Mouse (Mus musculus) T-helper 17 cell (primary cell): ENCODE data around the gene Tldc2.

ENCODE experiments used
- in situ Hi-C, 2 experiments: fragments of 300-600 bp; cut with MboI, MseI; formaldehyde crosslinking; loops; 1 replicate in 1 of 2; 2 replicates in 1 of 2; pipeline ENCODE4 v1.15.1; 2025; ENCODE audit warnings: high pct_unique_total_duplicates in 2 of 2

Tldc2 gene

DNA sequence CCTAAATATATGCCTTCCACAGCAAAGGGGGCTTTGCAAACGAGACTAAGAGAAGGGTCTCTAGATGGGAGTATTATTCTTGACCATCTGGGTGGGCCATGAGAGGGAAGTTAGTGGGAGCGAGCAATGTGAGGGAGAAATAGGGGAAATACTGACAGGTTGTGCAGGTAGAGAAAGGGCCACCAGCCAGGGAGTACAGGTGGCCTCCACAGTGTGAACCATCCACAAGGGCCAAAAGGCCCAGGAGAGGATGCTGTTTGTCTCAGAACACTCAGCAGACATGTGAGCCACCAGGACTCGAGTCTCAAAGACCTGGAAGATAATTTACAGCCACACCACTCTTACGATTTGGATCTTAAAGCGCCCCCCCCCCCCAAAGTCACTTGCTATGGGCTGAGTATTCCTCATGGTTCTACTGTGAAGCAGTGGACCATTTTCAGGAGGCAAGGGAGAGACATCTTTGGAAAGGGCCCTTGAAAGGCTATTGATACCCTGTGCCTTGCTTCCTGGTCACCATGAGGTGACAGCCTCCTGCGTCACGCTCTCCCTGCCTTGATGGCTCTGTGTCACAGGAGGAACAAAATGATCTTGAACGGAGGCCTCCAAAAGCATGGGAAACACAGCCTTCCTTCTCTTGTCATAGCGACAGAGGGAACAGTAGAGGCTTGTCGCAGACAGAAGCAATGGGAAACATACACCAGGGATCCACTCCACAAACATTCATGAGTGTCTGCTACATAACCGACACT, 26.1 kb upstream of the Tldc2 start:
- in situ Hi-C loops = no loop called here

DNA sequence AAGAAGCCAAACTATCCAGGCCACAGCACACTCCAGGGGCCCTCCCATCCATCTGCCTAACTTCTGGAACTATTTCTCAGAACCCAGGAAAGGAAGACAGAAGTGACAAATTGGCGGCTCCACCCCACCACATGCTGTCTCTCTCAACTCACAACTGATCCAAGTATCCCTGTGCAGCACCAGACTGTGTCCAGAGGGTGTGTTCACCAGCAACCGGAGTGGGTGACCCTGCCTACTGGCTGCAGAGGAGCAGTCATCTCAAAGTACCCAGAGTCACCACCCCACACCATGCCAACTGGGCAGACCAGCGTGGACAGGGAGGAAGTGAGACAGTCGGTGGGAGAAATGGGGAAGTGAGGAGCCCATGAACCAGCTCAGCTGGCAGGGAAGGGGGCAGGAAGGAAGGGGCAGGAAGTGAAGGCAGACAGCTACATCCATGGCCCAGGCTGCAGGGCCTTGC, 23.6 kb upstream of the Tldc2 start:
- in situ Hi-C loops = no loop called here

DNA sequence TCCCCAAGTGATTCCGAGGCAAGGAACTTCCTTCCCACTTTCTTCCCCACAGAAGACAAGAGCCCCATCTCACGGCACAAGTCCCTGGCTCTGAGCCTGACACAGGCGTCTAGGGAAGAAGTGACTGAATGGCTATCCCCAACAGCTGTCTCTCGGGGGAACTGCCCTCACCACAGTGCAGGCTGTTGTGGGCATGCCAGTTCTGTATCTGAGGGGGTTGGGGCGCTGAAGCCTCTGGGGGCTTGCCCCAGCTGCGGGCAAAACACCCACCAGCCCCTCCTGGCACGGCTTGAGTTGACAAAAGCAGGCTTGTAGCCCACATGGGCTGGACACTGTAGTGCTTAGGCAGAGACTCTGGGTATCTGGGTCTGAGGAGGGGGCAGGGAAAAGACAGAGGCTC, 22.7 kb upstream of the Tldc2 start:
- in situ Hi-C loops = no loop called here

DNA sequence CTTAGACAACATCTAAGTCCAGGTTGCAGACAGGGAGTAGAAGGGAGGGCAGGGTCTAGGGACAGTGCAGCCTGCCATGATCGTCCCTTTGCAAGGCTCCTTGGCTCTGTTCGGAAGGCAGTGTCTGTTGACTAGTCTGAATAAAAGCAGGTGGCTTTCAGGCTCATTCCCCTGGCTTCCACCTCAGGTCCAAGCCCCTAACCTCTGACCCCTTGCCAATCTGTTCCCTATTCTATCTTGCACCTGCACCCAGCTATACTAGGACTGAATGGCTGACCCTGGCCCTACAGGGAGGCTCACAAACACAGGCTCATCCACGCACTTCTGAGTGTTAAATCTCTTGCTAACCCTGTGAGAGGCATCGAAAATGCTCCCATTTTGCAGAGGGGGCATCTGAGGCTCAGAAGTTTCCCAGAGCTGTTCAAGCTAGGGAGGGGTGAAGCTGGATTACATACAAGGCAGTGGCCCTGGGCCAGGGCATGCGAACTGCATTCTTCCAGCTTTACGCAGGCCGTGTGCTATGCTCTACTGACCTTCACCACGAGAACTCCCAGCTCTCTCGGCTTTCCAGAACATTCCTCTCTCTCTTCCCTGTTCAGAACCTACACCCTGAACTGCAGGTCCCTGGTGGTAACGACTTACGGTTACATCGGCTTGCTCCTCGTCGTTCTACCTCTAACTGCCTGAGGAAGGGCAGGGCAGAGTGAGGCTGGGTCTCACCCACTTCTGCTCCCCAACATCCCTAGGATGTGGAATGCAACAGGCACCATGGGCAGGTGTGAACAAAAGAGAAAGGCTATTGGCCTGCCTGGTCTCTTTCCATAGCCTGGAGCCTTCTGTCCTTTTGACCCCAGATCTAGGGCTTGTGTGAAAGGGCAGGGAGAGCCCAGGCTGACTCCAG, 21.6 kb upstream of the Tldc2 start:
- in situ Hi-C loops = no loop called here

DNA sequence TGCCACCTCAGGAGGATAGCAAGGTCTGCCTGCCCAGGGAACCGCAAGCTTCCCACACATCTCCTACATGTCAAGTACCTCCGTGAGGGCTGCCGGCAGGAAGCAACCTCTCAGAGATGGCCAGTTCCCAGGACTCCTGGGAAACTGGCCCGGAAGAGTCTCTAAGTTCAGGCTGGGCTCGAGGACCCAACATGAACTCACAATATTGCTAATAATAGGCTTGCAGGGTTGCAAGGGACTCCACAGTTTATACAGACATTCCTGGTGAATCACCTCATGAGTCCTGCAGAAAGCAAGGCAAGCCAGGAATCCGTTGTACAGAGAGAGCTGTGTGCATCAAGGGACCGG, 21.0 kb upstream of the Tldc2 start:
- in situ Hi-C loops = no loop called here

DNA sequence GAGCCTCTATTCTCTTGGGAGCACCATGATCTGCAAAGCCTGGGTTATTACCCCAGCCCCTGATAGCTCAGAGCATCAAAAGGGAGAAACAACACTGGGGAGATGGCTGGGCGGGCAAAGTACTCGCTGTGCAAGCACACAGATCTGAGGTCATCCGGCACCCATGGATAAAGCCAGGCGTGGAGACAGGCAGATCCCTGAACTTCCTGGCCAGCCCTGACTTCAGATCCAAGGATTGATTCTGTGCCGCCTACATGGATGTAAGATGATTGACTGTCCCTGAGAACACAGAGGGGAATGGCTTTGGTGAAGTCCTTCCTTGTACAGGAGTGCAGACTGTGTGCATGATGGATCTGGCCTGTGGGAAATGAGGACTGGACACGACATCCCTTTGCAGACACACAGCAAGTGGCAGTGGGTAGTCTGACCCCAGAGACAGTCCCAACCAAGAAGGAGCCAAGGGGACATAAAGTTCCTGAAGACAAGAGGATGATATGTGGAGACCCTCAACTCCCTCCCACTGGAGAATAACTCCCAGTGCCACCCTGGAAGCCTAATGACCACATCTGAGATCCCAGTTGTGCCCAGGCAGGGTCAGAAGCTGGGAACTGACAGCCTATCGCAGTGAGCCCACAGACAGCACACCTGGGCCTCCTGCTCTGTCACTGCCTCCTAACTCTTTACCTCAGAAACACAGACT, 20.0 kb upstream of the Tldc2 start:
- in situ Hi-C loops = no loop called here

DNA sequence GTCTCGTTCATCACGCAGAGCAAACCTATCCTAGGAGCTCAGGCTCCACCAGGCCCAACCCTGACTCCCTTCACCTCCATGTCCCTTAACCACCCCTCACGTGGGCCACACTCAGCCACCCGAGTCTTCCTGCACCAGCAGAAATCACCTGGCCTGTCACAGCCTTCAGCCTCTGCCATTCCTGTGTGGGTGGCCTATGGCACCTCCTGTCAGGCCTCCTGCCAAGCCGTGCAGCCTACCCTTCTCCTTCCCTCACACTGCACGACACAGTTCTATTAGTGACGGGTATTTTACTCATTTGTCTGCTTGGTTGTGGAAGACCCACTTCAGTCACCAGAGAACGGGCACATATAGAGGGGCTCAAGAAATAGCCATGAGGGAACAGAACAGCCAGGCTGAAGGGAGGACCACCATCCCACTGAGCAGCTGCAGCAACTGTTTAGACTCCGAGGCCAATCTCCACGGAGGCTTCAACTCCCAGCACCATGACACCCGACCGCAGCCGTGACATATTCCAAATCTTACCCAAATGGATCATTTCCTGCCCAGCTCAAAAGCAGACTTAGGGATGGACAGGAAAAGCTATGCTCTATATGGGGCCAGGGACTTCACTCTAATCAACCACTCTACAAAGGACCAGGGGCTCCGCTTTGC, 18.0 kb upstream of the Tldc2 start:
- in situ Hi-C loops = no loop called here

DNA sequence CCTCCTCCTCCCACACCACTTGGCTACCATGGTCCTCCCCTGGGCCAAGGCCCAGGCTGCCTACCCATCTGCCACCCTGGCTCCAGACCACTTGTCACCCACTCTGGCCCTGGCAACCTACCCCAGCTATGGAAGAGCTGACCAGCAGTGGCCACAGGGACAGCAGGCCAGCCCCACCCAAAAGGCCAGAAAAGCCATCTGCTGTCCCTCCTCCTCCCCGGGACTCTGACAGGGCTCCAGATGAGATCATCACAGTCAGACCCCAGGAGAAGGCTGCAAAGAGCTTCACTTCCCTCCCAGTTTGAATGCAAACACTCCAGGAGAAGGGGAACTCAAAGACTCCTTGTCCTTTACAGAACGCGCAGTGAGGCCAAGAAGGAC, 17.5 kb upstream of the Tldc2 start:
- in situ Hi-C loops = no loop called here

DNA sequence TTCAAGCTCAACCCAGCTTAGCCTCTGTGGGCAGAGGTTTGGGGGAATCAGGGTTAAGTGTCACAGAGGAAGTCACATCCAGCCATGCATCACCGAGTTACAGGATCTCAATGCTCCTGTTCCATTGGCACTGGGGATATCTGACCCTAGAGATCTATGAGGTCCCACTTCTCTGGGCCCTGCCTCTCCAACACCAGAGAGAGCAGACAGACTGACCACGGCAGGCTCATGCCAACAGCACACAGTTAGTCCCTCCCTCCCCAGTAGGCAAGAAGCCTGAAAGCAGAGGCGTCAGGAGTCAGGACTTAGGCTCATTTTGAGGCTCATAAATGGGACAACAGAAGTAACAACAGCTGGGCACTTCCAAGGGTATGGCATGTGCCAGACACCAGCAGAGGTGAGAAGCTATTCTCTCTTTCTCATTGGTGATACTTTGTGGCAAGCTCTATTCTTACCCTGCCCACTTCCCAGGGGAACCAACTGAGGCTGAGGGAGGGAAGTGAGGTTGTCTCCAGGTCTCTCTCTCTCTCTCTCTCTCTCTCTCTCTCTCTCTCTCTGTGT, 17.0 kb upstream of the Tldc2 start:
- in situ Hi-C loops = loop anchor here in 1 of 2 experiments (10.0 kb wide), 1 partner anchor 1025 kb away; no protein-coding TSS in a partner anchor

DNA sequence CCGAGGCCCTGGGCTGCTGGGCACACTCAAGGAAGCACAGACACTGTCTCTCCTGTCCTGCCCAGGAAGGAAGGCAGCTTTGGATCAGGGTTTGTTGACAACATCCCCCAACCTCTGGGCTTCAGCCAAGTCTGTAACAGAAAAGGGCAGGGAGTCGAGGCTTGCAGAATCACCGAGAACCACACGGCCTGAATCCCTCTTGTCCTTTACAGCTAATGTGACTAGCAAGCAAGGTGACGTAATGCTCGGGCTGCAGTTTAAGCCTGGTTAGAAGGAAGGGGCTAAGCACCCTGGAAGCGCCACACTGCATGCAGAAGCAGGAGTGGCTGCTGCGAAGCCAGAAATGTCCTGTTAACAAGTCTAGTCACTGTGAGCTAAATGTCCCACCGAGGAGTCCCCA, 16.5 kb upstream of the Tldc2 start:
- in situ Hi-C loops = loop anchor here in 1 of 2 experiments (10.0 kb wide), 1 partner anchor 1026 kb away; no protein-coding TSS in a partner anchor

DNA sequence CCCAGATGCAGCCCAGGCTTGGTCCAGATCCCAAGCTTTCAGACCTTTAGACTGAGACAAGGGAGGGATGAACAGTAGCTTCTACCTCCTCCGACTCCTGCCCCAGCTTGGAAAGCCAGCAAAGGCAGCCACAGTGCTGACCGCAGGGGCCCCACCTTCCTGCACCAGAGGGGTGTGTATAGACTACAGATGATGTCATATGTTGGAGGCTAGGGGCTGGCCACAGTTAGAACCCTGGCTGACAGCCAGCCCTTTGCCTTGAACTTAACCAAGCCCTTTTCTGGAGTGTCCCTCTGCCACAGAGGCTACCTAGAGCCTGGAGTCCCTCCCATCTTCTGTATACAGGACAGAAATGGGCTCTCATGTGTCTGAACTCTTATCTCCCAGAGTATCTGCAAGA, 15.3 kb upstream of the Tldc2 start:
- in situ Hi-C loops = loop anchor here in 1 of 2 experiments (10.0 kb wide), 1 partner anchor 1027 kb away; no protein-coding TSS in a partner anchor

DNA sequence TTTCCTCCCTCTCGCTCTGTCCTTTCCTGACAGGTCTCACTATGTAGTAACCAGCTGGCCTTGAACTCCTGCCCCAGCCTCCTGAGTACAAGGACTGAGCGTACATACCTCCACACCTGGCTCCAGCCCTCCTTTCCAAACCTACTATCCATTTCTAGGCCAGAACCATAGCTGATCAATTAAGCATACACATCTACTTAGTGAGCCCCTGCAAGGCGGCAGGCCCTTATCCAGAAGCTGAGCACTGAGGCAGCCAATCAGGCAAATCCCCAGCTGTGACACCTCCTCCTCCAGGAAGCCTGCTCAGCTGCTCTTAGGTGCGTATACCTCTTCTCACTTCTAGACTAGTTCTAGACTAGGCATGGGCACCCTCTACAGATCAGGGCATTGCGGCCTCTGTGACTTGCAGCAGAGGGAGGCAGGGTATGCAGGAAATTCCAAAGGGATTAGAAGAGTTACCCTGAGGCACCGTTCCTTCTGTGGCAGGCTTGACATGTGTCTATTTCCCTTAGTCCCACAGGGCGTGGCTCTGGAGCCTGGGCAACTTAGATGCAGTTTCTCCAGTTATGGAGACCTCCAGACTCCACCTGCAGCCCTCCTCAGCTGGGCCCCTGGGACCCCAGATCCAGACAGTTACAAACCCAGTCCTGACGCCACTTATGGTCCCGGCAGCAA, 14.4 kb upstream of the Tldc2 start:
- in situ Hi-C loops = loop anchor here in 1 of 2 experiments (10.0 kb wide), 1 partner anchor 1028 kb away; no protein-coding TSS in a partner anchor

DNA sequence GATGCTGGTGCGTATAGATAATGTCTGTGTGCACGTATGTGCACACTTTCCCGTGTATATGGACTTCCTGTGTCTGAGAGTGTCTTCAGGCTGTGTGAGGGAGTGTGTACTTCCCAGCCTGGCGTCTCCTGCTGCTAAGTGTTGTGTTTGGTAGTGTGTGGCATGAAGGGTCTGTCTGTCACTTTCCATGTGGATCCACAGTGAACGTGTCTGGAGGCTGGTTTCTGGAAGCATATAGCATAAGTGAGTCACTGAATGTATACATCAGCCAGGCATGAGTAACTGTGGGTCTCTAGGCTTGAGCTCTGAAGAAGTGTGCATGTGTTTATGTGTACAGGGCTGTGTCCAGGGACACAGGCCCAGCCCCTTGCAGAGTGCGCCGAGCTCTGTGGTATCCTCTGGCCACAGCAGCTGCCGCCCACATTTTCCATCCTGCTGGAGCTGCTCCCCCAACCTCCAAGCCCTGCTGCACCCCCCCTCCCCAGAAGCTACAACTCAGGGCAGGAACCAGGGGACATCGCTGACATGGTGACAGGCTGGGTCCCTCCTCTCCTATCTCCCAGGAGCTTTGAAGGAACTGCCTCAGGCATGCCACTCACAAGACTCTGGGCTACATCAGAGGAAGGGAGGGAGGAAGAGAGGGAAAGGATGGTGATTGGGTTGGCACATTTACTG, 13.3 kb upstream of the Tldc2 start:
- in situ Hi-C loops = loop anchor here in 1 of 2 experiments (10.0 kb wide), 1 partner anchor 1029 kb away; no protein-coding TSS in a partner anchor

DNA sequence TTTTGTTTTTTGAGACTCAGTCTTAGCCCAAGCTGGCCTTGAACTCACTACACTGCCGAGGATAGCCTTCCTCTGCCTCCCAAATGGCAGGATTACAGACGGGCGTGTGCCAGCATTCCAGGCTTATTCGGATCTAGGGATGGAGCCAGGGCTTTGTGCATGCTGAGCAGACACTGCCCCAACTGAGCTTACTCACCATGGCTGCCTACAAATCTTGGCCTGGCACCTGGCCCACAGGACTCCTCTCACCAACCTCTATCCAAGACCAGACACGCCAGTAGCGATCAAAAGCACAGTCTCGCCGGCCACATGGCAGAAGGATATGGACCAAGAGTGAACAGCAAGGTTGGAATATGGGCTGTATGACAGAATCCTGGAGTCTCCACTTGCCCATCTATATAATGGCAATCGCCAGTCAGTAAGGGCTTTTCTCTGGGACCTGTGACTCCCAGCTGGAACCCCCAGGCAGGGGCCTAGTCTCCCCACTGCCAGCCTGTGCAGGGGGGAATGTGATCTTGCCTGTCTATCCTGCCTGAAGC, 12.6 kb upstream of the Tldc2 start:
- in situ Hi-C loops = loop anchor here in 1 of 2 experiments (10.0 kb wide), 1 partner anchor 1029 kb away; no protein-coding TSS in a partner anchor

DNA sequence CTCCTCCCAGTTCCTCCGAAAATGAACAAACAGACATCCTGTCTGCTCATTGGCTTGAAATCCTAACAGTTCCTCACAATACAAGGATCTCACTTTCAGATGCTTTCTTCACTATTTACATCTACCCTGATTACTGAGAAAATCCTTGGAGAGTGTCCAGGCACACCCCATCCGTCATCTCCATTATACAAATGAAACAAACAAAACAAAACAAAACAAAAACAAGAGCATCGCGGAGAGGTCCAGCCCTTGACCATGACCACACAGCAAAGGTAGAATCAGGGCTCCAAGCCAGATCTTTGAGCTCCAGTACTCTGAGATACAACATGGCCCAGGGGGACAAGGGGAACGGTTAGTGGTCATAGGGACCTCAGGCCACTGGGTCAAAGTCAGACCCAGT, 12.1 kb upstream of the Tldc2 start:
- in situ Hi-C loops = loop anchor here in 1 of 2 experiments (10.0 kb wide), 1 partner anchor 1030 kb away; no protein-coding TSS in a partner anchor

DNA sequence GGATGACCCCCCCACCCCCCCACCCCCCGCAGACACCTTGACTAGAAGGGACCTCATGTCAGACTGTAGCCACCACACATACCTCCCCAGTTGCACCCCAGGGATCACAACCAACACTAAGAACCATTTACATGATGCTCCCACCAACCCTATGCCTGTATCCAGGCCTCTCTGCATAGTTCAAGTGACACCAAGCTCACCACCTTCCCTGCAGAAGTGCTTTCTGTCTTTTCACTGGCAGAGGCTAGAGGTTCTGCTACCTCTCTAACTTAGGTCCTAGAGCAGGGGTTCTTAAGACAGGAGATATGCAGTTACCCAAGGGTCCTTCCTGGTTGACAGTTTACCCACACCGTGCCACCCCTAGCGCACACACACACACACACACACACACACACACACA, 11.6 kb upstream of the Tldc2 start:
- in situ Hi-C loops = loop anchor here in 1 of 2 experiments (10.0 kb wide), 1 partner anchor 1030 kb away; no protein-coding TSS in a partner anchor

DNA sequence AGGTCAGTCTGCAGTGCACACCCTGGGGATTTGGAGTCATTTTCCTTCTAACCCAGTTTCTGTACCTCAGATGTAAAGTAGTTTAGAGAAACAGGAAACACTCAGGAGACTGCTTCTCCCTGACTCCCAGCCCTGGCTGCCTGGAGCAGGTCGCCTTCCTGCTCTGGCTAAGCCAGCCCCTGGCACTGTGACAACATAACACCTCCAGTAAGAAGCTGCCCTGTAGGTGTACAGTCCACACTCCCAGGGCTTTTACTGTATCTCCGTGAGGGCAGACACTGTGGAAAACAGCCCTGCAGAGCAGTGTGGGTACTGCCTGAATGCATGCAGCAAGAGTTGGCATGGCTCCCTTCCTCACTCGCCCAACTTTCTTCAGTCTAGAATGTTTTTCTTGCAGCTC, 11.2 kb upstream of the Tldc2 start:
- in situ Hi-C loops = loop anchor here in 1 of 2 experiments (10.0 kb wide), 1 partner anchor 1031 kb away; no protein-coding TSS in a partner anchor

DNA sequence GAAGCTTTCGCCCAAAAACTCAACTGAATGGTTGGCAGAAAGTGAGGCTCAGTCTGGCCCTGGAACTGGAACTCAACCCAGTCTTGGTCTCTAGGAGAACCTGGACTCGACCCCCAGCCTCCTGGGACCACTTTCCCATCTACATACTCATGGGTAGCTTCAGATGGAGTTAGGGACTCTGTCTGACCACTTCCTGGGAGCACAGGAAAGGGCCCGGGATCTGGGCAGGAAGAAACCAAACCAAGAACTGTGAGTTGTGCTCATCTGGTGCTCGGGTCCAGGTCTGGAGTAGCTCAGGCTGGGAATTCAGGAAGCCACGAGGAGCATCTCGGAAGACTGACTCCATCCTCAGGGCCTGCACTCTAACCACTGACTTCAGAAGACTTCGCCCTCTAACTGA, 10.3 kb upstream of the Tldc2 start:
- in situ Hi-C loops = loop anchor here in 1 of 2 experiments (10.0 kb wide), 1 partner anchor 1032 kb away; no protein-coding TSS in a partner anchor

DNA sequence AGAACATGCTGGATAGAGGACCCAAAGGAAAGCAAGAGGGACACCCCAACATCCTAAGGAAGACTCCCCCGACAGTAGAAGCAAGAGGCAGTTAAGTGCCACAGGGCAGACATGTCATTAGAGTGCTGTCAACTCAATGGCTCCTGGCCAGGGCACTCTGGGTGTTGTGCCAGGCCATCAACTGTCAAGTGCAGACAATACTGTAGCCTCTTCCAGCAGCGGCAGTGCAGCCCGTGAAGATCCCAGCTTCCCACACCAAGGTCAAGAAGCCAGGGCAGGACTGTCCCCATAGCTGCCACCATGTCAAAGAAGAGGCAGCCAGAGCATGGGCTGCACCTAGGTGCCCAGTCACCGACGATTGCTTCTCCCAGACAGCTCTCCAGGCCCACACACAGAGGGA, 9.7 kb upstream of the Tldc2 start:
- in situ Hi-C loops = loop anchor here in 1 of 2 experiments (10.0 kb wide), 1 partner anchor 1032 kb away; no protein-coding TSS in a partner anchor
